Mouse (Mus musculus): ENCODE data around the gene Dclk2.

Gene Dclk2

DNA sequence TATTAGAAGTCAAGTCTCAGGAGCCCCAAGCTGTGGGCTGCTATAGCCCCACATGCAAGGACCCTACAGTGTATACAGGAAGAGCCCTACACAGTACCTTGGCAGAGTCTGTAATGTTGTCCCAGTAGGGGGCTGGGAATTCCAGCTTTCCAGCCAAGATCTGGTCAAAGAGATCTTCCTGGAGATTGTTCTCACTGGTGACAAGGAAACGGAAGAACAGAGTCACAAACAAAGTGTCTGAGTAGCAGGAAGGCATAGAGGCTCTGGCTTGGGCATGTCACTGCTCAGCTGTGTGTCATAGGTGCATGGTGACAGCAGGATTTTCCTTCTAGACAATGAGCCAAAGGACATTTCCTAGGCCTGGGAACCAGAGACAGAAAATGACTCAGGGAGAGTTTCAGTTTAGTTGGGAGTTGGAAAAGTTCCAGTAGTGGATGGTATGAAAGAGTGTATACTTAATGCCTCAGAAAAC lies 126.9 kb downstream of the Dclk2 start:
- no peak for DNase-seq

DNA sequence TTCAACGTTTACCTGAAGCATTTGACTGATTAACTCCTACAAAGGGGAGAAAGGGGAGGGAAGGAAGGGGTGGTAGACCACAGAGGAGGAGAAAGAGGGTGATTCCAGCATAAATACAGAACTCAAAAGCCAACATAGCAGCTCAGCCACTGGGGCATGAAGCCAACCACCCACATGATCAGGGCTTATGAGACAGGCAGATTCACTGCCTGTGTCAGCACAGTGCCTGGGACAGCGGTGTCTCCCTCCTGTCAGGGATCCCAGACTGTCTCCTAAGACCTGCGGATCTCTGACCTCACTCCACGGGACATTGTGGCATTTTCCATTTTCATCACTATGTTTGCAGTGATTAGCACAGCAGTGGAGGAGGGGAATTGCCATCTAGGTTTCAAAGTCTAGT lies 127.4 kb downstream of the Dclk2 start:
- no peak for DNase-seq

DNA sequence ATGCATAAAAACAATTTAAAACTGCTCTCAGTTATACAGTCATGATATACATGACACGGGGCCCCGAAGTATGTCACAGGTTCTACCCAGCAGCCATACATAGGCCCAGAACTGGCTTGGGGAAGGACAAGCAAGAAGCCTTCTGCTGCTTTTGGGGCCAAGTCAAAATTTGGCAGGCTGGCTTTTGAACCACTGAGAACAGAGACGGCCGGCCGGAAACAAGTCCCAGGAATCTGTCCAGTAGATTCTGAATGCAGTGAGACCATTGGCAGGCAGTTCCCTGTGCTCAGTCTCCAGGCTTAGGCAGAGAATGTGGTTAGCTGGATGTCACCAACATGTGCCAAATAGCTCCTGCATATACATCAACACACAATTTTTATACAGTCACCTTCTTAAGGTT lies 130.9 kb downstream of the Dclk2 start:
- no peak for DNase-seq

DNA sequence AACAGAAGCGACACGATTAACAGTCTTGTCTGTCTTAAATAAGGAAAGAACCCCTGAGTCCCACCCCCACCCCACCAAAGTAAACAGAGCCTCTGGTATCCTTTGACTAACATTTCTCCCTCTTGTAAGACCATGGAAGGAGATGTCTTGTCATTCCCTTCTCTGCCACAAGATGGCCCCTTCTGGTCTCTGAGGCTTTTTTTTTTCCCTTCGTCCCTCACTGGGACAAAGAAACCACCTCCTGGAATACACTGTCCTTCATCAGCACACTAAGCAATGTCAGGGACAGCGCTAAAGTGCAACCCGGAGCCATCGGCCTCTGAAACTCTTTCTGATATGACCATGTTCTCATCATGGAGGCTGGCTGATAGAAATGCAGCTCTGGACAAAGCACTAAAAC lies 131.9 kb downstream of the Dclk2 start:
- no peak for DNase-seq

DNA sequence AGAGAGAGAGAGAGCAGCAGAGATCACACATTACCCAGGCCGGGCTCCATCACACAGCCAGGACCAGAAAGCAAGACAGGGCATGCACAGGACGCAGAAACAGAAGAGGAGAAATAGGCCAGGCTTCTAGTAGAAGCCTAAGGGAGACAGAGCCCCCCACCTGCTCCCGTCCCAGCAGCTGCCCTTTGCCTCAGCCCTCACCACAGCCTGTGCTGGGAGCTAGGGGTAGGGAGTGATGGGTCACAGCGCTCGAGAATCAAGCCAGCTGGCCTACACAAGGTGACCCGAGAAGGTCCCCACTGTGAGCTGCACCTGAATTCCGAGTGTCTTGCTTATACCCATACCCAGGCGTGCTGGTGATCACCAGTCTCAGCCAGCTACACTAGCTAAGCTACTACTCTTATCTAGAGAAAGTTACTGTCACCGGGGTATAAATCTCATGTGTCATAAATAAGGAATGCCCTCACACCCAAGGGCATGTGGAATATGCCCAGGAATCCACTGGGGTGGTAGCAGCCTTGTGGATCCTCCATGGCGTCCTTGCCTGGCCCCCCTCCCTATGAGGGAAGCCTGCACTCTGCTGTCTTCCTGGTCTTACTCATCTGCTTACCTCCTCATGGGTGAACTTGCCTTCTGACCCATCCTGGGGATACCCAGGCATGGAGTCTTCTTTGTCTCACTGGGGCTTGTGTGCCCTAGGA lies 133.1 kb downstream of the Dclk2 start:
- no peak for DNase-seq

DNA sequence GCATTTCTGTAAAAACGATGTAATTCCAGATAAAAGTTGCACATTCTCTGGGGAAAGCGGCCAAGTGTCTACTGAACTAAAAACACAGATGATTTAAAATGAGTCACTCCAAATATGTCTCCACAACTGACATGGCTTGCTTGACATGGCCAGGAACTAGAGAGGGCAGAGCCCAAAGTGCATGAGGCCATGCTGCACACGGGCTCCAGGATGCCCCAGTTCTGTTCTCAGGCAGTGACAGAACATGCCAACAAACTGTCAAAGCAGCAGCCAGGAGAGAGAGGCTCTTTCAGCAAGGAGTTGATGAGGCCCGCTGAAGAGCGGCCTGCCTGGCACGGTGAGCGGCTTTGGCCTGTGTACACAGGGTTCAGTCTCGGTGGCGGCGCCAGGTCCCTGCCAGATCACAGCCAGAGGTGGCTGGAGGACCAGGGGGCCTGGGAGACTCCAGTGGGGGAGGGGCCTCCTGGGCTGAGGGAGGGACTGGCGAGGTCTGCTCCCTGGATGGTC lies 133.8 kb downstream of the Dclk2 start:
- DNase-seq, result peak; percentile 59

DNA sequence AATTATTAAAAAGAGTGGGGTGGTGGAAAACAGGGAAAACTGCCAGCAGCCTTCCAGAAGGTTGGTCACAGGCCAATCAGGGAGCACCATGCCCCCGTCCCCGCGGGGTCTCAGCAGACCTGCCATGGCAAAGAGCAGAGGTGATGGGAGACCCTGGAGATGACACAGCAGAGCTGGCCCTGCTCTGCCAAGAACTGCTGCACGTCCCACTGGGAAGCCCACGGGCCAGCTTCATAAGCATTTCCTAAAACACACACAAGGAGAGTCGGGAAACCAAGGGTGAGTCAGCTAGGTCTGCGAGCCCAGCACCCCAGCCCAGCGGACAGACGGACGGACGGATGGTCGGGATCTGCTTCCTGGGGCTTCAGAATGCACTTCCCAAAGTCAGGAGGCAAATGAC lies 134.4 kb downstream of the Dclk2 start:
- no peak for DNase-seq

DNA sequence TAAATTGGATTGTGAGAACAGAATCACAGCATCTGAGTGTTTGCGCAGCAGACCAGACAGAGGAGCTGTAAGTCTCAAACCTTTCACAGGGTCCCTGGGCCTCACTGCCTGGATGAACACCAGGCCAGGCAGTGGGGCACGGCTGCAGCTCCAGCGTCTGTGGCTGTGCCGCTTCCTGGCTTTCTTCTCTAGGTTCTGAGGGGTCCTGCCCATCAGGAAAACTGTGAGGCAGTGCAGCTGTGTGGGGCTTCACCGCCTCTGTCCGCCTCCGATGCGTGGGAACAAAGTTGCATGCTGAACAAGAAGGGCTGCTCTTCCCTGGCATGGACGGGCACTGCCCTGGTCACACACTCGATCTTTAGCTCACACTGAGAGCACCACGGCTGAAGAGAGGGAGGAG lies 135.7 kb downstream of the Dclk2 start:
- DNase-seq, result no peak

DNA sequence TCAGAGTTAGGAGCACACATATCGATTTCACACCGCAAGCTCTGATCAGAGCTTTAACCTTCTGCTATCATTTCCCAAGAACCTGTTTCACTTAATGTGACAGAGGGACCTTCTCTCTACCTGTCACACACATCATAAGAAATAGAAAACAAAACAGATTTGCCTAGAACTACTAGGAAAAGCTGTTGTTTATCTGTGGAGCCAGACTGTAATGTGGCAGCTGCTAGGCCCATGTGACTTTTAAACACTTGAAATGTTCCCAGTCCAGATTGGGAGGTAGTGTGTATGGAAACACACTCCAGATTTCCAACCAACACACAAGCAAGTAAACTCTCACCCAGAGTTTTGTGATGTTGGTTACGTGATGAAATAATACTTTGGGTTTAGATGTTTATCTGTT lies 136.6 kb downstream of the Dclk2 start:
- DNase-seq, result no peak

DNA sequence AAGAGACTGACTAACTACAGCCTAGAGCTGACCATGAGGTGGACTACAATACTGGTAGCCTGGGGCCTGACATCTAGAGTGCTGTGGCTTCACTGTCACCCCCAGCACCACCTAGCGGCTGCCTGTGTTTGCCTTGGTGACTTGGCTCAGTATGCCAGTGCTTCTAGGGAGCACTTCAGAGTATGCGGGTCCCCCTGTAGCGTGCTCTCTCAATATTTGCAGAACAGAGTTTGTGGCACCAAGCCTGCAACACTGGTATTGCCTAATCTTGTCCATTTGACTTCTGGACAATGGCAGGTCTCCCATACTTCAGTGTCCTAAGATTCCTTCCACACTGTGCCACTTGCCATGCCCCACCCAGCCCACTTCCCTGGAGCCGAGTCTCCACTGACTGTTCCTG lies 140.9 kb downstream of the Dclk2 start:
- DNase-seq, result no peak

DNA sequence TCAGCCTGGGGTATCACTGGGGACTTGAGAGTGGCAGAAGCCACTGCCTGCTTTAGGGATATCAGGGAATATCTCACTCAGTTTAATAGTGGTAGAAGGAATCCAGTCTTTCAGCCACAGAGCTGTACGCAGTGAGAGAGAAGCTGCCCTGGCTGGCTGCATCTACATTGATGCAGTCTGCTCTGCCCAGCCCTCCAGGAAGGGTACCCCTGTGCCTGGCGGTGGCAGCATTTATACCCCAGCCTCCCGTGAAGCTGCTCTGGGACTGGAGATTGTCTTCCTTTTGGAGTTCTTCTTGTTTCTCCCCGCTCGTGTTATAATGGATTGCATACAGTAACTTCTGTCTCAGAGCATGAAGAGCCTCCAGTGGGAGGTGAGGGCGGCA lies 145.2 kb downstream of the Dclk2 start:
- no peak for DNase-seq

DNA sequence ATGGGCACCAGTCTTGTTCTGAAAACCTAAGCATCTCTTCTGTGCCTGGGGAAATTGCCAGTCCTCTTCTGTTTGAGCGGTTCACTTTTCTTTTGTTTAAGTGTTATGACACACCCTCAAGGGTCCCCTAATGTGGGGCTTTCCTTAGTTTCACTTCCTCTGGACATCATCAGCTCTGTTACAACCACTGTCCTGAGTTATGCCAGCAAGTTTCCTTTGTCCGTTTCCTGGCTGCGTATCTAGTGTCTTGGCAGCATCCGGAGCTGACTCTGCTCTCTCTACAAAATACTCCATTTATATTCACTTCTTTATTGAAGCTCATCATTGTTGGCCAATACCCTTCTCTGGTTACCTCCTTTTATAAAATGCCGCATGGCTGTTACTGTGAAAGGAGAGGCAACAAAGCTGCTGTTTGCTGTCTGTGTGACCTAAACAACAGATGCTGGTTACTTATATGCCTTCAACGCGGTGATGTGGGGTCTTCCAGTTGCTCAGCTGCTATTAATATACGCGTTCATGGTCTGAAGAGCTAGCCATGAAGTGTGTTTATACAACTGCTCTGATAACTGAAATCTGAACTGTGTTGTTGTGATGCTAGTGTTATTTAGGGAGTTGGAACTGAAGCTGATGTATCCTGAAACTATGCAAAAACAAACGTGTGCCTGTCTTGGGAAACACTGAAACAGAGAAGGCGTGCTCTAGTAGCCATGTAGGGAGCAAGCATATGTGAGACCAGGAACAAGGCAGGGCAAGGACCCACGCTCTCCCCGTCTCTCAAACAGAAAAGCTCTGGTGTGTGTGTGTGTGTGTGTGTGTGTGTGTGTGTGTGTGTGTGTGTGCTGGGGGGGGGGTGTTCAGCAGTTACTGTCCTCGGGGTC lies 145.8 kb downstream of the Dclk2 start:
- no peak for DNase-seq

DNA sequence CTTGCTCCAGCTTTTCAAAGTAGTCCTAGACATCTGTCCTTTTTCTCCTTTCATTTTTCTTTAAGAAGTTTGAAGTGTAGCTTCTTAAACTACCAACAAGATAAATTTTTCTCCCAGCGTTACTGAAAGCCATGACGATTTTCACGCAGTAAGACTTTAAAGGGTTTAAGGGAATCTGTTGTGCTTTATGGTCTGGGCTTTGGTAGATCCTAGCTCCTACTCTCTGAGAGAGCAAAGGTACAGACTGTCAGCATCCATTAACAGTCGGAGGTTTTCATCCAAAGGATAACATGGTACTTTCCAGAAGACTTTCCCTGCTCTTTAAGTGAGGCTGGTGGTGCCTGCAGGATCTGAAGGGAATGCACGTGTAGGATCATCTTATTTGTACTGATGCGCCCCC lies 151.7 kb downstream of the Dclk2 start:
- DNase-seq, result no peak

DNA sequence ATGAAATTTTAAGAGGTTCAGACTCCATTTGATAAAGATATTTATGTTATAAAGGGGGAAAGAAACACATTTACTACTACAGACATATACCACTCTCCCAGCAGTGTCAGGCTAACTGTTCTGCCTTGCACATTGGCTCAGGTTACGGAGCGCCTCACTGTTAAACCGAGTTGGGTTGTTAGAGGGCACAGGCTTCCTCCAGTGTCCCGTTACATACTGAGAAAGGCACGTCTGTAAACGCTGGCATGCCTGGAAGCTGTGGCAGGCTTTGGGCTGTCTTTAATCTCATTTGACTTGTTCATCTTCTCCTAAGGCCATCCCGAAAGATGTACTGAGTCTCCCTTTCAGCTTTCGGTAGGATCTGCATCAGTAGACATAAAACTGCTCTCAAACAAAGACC lies 152.1 kb downstream of the Dclk2 start:
- DNase-seq, result no peak

DNA sequence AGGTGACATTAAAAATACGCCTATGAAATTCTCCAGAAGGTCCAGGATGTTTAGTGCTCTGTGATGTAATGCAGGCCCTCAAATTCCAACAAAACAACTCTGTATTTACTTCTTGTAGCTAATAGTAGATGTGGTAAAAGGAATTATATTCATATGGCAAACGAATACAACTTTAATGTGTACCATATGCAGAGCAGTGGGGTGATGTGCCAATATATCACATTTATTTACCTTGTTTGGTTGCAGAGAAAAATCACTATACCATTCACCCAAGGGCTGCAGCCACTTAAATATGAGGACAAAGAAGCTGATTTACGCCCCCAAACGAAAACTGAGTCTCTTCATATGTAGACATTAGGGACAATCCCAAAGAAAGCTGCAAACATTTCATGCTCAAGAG lies 158.2 kb downstream of the Dclk2 start:
- no peak for DNase-seq

DNA sequence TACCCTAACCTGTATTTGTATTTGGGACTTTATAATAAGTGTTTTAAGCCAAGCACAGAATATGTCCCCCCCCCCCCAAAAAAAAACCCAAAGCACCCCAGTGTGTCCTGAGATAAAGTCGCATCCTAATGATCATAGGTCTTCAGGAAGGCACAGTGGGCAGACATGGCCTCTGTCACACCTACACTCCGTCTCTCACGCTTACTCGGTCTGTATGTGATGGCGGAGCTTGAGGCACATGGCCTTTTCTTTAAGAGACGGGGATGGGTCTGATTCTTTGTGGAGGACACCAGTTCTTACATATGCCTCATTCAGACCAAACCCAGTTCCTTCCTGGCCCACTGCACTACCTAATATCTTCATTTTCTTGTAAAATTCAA lies 158.6 kb downstream of the Dclk2 start:
- no peak for DNase-seq

DNA sequence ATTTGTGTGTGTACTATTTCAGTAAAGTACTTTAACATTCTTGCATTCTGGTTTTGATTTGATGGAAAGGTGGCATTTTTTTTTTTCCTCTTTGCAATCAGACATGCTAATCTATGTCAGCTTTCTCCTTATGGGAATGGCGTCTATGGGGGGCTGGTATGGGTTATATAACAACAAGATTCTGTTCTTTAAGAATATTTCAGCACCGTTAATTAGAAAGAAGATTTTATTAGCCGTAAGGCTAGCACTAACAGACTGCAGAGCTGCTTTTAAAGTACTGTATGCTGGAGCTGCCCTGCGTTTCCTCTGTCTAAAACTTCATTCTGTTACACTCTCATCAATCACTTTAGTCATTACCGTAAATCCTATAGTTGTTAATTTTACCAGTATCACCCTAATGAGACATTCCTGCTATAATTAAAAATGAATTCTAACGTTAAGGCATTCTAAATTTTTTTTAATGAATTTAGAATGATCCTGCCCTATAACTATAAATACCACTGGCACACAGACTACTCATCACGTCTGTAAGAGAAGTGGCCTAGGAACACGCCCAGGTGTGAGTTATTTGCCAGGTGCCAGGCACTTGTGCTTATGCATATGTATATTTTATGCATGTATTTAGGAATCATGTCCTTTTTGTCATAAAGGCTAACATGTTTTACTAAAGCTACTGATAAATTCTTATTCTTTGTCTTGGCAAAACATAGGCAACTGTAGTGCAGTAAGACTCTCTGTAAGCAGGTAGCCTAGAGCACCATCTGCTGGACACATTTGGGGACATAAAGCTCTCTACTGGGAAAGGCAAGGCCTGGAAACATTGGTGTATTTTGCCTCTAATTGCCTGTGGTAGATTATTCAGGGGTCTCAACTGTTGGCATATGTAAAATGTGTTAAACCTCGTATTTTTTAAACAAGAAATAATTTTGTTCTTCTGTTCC lies 159.3 kb downstream of the Dclk2 start:
- DNase-seq, result peak; percentile 68

DNA sequence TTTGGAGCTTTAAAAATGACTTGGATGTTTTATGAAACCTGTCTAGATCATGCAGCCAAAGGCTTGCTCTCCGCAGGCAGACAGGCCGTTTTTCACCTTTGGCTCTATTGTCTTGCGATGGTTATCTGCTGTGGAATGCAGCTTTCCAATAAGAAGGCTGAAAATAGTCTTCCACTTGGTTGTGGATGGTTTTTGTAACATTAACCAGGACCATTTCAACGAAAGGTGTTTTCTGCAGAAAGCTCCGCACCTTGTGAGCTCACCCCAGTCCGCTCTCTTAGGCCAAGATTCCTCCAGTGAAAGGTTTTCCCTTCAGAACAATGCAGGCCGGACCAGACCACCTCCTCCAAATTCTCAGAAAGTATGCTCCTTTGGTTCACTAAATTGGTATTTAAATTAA lies 160.2 kb downstream of the Dclk2 start:
- no peak for DNase-seq

DNA sequence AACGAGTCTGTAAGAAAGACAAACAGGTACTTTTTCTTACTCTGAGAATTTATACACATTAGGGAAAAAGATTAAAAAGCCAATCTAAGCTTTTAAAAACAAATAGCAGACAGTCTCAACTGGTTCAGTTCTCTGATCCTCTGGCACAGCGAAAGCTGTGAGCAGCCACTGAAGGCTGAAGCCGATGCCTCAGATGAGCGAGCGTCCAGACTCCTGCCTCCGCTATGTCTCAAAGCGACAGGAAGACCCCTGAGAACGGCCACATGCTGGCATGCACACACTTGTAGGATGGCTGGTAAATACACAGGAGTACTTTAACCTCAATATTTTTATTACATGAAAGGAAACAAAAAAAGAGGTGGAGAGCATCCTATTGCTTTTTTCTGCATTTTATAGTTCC lies 160.8 kb downstream of the Dclk2 start:
- no peak for DNase-seq

DNA sequence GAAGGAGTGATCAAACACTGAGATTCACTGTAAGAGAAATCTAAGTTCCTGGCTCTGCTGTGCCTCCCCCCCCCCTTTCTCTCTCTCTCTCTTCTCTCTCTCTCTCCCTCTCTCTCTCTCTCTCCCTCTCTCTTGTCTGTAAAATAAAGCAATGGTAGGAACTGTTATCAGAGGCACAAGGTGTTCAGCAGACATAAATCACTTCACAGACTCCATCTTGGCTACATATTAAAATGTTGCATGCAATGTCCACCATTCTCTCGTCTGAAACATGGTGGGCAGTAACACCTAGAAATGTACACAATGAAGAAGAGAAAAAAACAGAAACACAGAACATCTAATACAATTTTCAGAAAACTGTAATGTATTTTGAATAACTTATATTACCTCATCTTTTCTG lies 161.3 kb downstream of the Dclk2 start:
- DNase-seq, result no peak

DNA sequence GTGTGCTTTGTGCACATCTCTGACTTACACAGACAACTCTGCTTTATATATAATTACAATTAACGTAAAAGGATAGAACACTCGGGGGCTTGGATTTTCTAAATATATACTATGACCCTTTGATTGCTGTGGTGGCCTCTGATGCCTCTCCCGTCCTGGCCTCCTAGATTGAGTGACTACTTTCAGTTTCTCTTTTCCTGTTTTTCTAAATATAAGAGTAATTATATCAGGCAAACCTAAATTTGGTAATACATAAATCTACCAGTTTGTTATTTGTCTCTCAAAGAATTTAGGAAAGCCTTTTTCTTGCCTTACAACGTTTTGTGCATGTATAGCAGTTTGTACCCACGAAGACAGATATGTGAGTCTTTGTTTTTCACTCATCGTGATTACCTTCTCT lies 161.9 kb downstream of the Dclk2 start:
- no peak for DNase-seq

DNA sequence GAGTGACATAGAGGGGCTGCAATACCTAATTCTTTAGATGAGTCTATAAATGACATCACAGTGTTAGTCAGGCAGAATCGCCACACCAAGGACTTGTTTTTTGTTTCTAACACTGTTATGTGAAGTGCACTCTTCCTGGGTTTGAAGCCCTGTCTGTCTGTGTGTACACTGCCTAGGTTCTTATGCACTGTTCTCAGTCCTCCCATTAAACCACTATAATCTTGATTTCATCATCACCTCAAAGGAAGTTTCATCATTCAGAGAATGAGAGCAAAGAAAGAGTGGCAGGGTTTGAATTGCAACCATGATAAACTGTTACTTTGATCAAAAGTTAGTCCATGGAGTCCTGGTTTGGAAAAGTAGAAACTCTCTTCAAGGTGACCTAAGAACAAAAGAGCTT lies 164.1 kb downstream of the Dclk2 start:
- no peak for DNase-seq
